Mouse (Mus musculus) MEL (cell line): ENCODE data around the gene Pld1. TPM values are rescaled to one million over a fixed set of nuclear protein-coding genes. Genes with fewer than 3 reads are reported as not detected.

Source experiments
- DNase-seq: peaks from one replicate; pipeline ENCODE4 v3.0.0; 2011; ENCODE audit warnings: low read depth, low spot score
- H3K27ac ChIP-seq: 2 replicates; pipeline ENCODE4 v1.5.1; 2012; ENCODE audit warnings: low read depth, mild to moderate bottlenecking, control low read depth, low read length, moderate library complexity; ENCODE audit not compliant: control insufficient read depth
- H3K27me3 ChIP-seq, 2 experiments: fragments of 150-350 bp in 1 of 2; sonication (generic) in 1 of 2; 2 replicates each; pipeline ENCODE4 v1.6.1; 2012; ENCODE audit warnings: low read length in 2 of 2, mild to moderate bottlenecking in 2 of 2, improper control_type of control experiment in 1 of 2, moderate library complexity in 1 of 2; ENCODE audit not compliant: insufficient read depth in 2 of 2, control insufficient read depth in 1 of 2
- H3K36me3 ChIP-seq, 2 experiments: 2 replicates each; pipeline ENCODE4 v1.6.1; 2012 to 2014; ENCODE audit warnings: low read length in 2 of 2, improper control_type of control experiment in 1 of 2, inconsistent platforms in 1 of 2, mild to moderate bottlenecking in 1 of 2; ENCODE audit not compliant: insufficient read depth in 2 of 2, control insufficient read depth in 1 of 2
- H3K4me1 ChIP-seq, 2 experiments: fragments of 150-350 bp in 1 of 2; sonication (generic) in 1 of 2; 2 replicates each; pipeline ENCODE4 v1.6.1; 2012; ENCODE audit warnings: low read length in 2 of 2, improper control_type of control experiment in 1 of 2, mild to moderate bottlenecking in 1 of 2; ENCODE audit not compliant: insufficient read depth in 2 of 2, control insufficient read depth in 1 of 2
- H3K4me3 ChIP-seq, 2 experiments: fragments of 150-350 bp in 1 of 2; sonication (generic) in 1 of 2; 2 replicates each; pipeline ENCODE4 v1.5.1; 2012; ENCODE audit warnings: low read depth in 2 of 2, low read length in 2 of 2, mild to moderate bottlenecking in 2 of 2, moderate library complexity in 2 of 2, control low read depth in 1 of 2, improper control_type of control experiment in 1 of 2; ENCODE audit not compliant: control insufficient read depth in 1 of 2, insufficient read depth in 1 of 2
- H3K79me2 ChIP-seq: 2 replicates; pipeline ENCODE4 v1.6.1; 2012; ENCODE audit warnings: mild to moderate bottlenecking, low read length, moderate library complexity; ENCODE audit not compliant: control insufficient read depth, poor library complexity, insufficient read depth
- H3K9ac ChIP-seq: 2 replicates; pipeline ENCODE4 v1.6.1; 2012; ENCODE audit warnings: low read depth, mild to moderate bottlenecking, control low read depth, low read length, moderate library complexity; ENCODE audit not compliant: control insufficient read depth, poor library complexity, severe bottlenecking
- H3K9me3 ChIP-seq: fragments of 150-350 bp; sonication (generic); replicated peaks from 2 replicates; pipeline ENCODE4 v1.6.1; 2012; ENCODE audit warnings: mild to moderate bottlenecking, low read length, improper control_type of control experiment, moderate library complexity; ENCODE audit not compliant: insufficient read depth
- BHLHE40 ChIP-seq: IDR thresholded peaks from 2 replicates; pipeline ENCODE4 v1.6.1; 2012; ENCODE audit warnings: low read depth, mild to moderate bottlenecking, inconsistent platforms, low read length, improper control_type of control experiment, borderline replicate concordance
- CHD1 ChIP-seq: IDR thresholded peaks from 2 replicates; pipeline ENCODE4 v1.6.1; 2012; ENCODE audit warnings: low read depth, mild to moderate bottlenecking, inconsistent platforms, low read length, improper control_type of control experiment
- CHD2 ChIP-seq: IDR thresholded peaks from 2 replicates; pipeline ENCODE4 v1.6.1; 2011; ENCODE audit warnings: low read length, improper control_type of control experiment
- CTCF ChIP-seq, 3 experiments: IDR thresholded peaks in 2 of 3; conservative IDR thresholded peaks in 1 of 3; 2 replicates each; pipeline ENCODE4 v1.5.1; 2011 to 2012; ENCODE audit warnings: low read length in 3 of 3, low read depth in 2 of 3, mild to moderate bottlenecking in 2 of 3, improper control_type of control experiment in 1 of 3, inconsistent platforms in 1 of 3, mixed read lengths in 1 of 3, moderate library complexity in 1 of 3; ENCODE audit not compliant: control insufficient read depth in 1 of 3, insufficient read depth in 1 of 3, poor library complexity in 1 of 3, severe bottlenecking in 1 of 3
- E2F4 ChIP-seq: IDR thresholded peaks from 2 replicates; pipeline ENCODE4 v1.6.1; 2011; ENCODE audit warnings: low read depth, low read length, improper control_type of control experiment, borderline replicate concordance
- EP300 ChIP-seq, 2 experiments: IDR thresholded peaks; 2 replicates each; pipeline ENCODE4 v1.6.1; 2011; ENCODE audit warnings: improper control_type of control experiment in 2 of 2, low read length in 2 of 2, low read depth in 1 of 2, mild to moderate bottlenecking in 1 of 2
- ETS1 ChIP-seq: IDR thresholded peaks from 2 replicates; pipeline ENCODE4 v1.6.1; 2012; ENCODE audit warnings: low read depth, mild to moderate bottlenecking, inconsistent platforms, low read length, improper control_type of control experiment, moderate library complexity
- HCFC1 ChIP-seq: IDR thresholded peaks from 2 replicates; pipeline ENCODE4 v1.6.1; 2012; ENCODE audit warnings: low read depth, mild to moderate bottlenecking, inconsistent platforms, low read length, improper control_type of control experiment, moderate library complexity
- JUND ChIP-seq: IDR thresholded peaks from 2 replicates; pipeline ENCODE4 v1.6.1; 2011; ENCODE audit warnings: low read depth, mild to moderate bottlenecking, improper control_type of control experiment, low read length
- KAT2A ChIP-seq: conservative IDR thresholded peaks from 2 replicates; pipeline ENCODE4 v1.6.1; 2012; ENCODE audit warnings: low read depth, low read length, improper control_type of control experiment, inconsistent platforms
- MAFK ChIP-seq: IDR thresholded peaks from 2 replicates; pipeline ENCODE4 v1.6.1; 2011; ENCODE audit warnings: low read depth, mild to moderate bottlenecking, low read length, improper control_type of control experiment, borderline replicate concordance
- MAX ChIP-seq: IDR thresholded peaks from 2 replicates; pipeline ENCODE4 v1.6.1; 2011; ENCODE audit warnings: low read length, improper control_type of control experiment
- MEF2A ChIP-seq: IDR thresholded peaks from 2 replicates; pipeline ENCODE4 v1.6.1; 2014; ENCODE audit warnings: low read depth, mild to moderate bottlenecking, inconsistent platforms, low read length, improper control_type of control experiment; ENCODE audit not compliant: poor library complexity, insufficient replicate concordance, severe bottlenecking; ENCODE audit errors: extremely low read depth
- MXI1 ChIP-seq: IDR thresholded peaks from 2 replicates; pipeline ENCODE4 v1.6.1; 2011; ENCODE audit warnings: mild to moderate bottlenecking, low read depth, low read length, improper control_type of control experiment
- MYB ChIP-seq: IDR thresholded peaks from 2 replicates; pipeline ENCODE4 v1.6.1; 2011; ENCODE audit warnings: mild to moderate bottlenecking, low read depth, low read length, improper control_type of control experiment
- MYC ChIP-seq: IDR thresholded peaks from 2 replicates; pipeline ENCODE4 v1.6.1; 2011; ENCODE audit warnings: low read depth, mild to moderate bottlenecking, low read length, improper control_type of control experiment, moderate library complexity
- NELFE ChIP-seq: IDR thresholded peaks from 2 replicates; pipeline ENCODE4 v1.6.1; 2011; ENCODE audit warnings: low read depth, low read length, improper control_type of control experiment
- NRF1 ChIP-seq: IDR thresholded peaks from 2 replicates; pipeline ENCODE4 v1.6.1; 2014; ENCODE audit warnings: low read depth, mild to moderate bottlenecking, inconsistent platforms, low read length, improper control_type of control experiment, moderate library complexity; ENCODE audit not compliant: poor library complexity, insufficient read depth, severe bottlenecking
- POLR2AphosphoS5 ChIP-seq: IDR thresholded peaks from 2 replicates; pipeline ENCODE4 v1.6.1; 2012; ENCODE audit warnings: low read depth, borderline replicate concordance, mild to moderate bottlenecking, inconsistent platforms, low read length, moderate library complexity, mixed read lengths
- SIN3A ChIP-seq: IDR thresholded peaks from 2 replicates; pipeline ENCODE4 v1.6.1; 2012; ENCODE audit warnings: low read length, improper control_type of control experiment, inconsistent platforms
- SMC3 ChIP-seq: IDR thresholded peaks from 2 replicates; pipeline ENCODE4 v1.6.1; 2011; ENCODE audit warnings: low read depth, low read length, improper control_type of control experiment
- TAL1 ChIP-seq: IDR thresholded peaks from 2 replicates; pipeline ENCODE4 v1.6.1; 2012; ENCODE audit warnings: mild to moderate bottlenecking, inconsistent platforms, low read length, moderate library complexity, mixed read lengths
- USF1 ChIP-seq: IDR thresholded peaks from 2 replicates; pipeline ENCODE4 v1.6.1; 2014; ENCODE audit warnings: low read depth, mild to moderate bottlenecking, inconsistent platforms, low read length, improper control_type of control experiment, moderate library complexity
- ZC3H11A ChIP-seq: IDR thresholded peaks from 2 replicates; pipeline ENCODE4 v1.6.1; 2012; ENCODE audit warnings: low read depth, mild to moderate bottlenecking, inconsistent platforms, low read length, improper control_type of control experiment
- ZKSCAN1 ChIP-seq: IDR thresholded peaks from 2 replicates; pipeline ENCODE4 v1.6.1; 2012; ENCODE audit warnings: low read depth, mild to moderate bottlenecking, inconsistent platforms, low read length, improper control_type of control experiment, moderate library complexity
- ZNF384 ChIP-seq: IDR thresholded peaks from 2 replicates; pipeline ENCODE4 v1.6.1; 2012; ENCODE audit warnings: low read depth, mild to moderate bottlenecking, inconsistent platforms, low read length, improper control_type of control experiment
- polyA plus RNA-seq, 2 experiments: library from polyadenylated mRNA; stranded (reverse) in 1 of 2; unstranded in 1 of 2; fragments of >175 nt in 1 of 2; fragments of >200 nt in 1 of 2; gene quantifications; 2 replicates each; pipeline versions ENCODE4 v1.2.1 to v1.2.4; 2012; ENCODE audit warnings: low replicate concordance in 2 of 2, low read depth in 1 of 2; ENCODE audit not compliant: insufficient read length in 2 of 2, insufficient read depth in 1 of 2, missing spikeins in 1 of 2
- total RNA-seq: library from RNA; depleted of rRNA; stranded (reverse); fragments of 300-350 nt; gene quantifications from 2 replicates; pipeline ENCODE4 v1.2.3, GENCODE M21; 2012

Pld1 gene
- total and polyA plus RNA-seq, 3 experiments, result 0.22 TPM; not detected in 2

- Histone ChIP-seq H3K27ac (no peak overlapping the region), H3K36me3 (no peaks in the 10 kb centered on the region), H3K9ac (no peak overlapping the region), H3K4me3 (no peak overlapping the region), H3K4me1 (no peaks in the 10 kb centered on the region), H3K9me3 (no peaks in the 10 kb centered on the region), H3K27me3 (no peaks in the 10 kb centered on the region), H3K79me2 (no peaks in the 10 kb centered on the region)
- DNase-seq, result no peak
- TF ChIP-seq USF1 (no peak), ZC3H11A (no peak), CHD1 (no peak), CHD2 (no peak), MYB (no peak), BHLHE40 (no peak), MEF2A (no peak), NRF1 (no peak), KAT2A (no peak), ZKSCAN1 (no peak), SMC3 (no peak), SIN3A (no peak), EP300 (IDR thresholded peaks at IDR 0.05; ENCODE audit: low read depth in 1 of 2, low read length in 2 of 2) (no peak), ETS1 (no peak), E2F4 (no peak), NELFE (no peak), HCFC1 (no peak), ZNF384 (no peak), TAL1 (no peak)
These were observed 19.6 kb upstream of the Pld1 start for GRCm38 (mm10) chr3:27918656-27919436.

GRCm38 (mm10) chr3:27921268-27922020 is 17.1 kb upstream of the Pld1 start:
- no peak for TF ChIP-seq NRF1
- TF ChIP-seq MXI1, result no peak
- TF ChIP-seq POLR2AphosphoS5, result no peak
- no peak for TF ChIP-seq BHLHE40
- no peak for TF ChIP-seq JUND
- TF ChIP-seq MAFK, result no peak
- no peak for TF ChIP-seq CTCF (IDR thresholded peaks at IDR 0.05 in 2 of 3, conservative IDR thresholded peaks at IDR 0.05 in 1 of 3; ENCODE audit: control insufficient read depth in 1 of 3, insufficient read depth in 1 of 3, low read depth in 2 of 3, low read length in 3 of 3, poor library complexity in 1 of 3, severe bottlenecking in 1 of 3)
- TF ChIP-seq MYC, result no peak
- TF ChIP-seq MAX, result no peak
- TF ChIP-seq KAT2A, result no peak
- no peak for DNase-seq
- Histone ChIP-seq H3K9me3 (no peaks in the 10 kb centered on the region), H3K27ac (no peak overlapping the region), H3K79me2 (no peaks in the 10 kb centered on the region), H3K4me1 (no peaks in the 10 kb centered on the region), H3K9ac (no peak overlapping the region), H3K4me3 (no peak overlapping the region), H3K27me3 (no peaks in the 10 kb centered on the region), H3K36me3 (no peaks in the 10 kb centered on the region)
